Mouse (Mus musculus) liver, embryonic 14.5 days (tissue): ENCODE results near the gene Cds2. TPM values are rescaled to one million over a fixed set of nuclear protein-coding genes. Genes with fewer than 3 reads are reported as not detected.

Experiments used
- ATAC-seq: fragments of 200-750 bp; cut with Nextera tagmentation; 2 replicates; pipeline ENCODE4 v1.8.0; 2017; ENCODE audit warnings: moderate number of reproducible peaks, mild to moderate bottlenecking, moderate library complexity; ENCODE audit not compliant: insufficient read depth
- DNase-seq, 3 experiments: peaks; one replicate each; pipeline ENCODE4 v3.0.0-alpha.2; 2012 to 2013; ENCODE audit warnings: low read depth in 3 of 3, low spot score in 3 of 3
- H3K27ac ChIP-seq: fragments of 300-500 bp; sonication (generic); 2 replicates; pipeline ENCODE4 v1.5.1; 2014; ENCODE audit warnings: moderate library complexity, mild to moderate bottlenecking, control low read depth, inconsistent platforms
- H3K27me3 ChIP-seq: fragments of 300-500 bp; sonication (generic); 2 replicates; pipeline ENCODE4 v1.6.1; 2014; ENCODE audit warnings: mild to moderate bottlenecking, low read length, moderate library complexity; ENCODE audit not compliant: control insufficient read depth, insufficient read depth
- H3K36me3 ChIP-seq: fragments of 300-500 bp; sonication (generic); replicated peaks from 2 replicates; pipeline ENCODE4 v1.6.1; 2014; ENCODE audit warnings: low read depth; ENCODE audit not compliant: control insufficient read depth, insufficient read depth
- H3K4me1 ChIP-seq, 2 experiments: fragments of 200-500 bp in 1 of 2; fragments of 300-500 bp in 1 of 2; sonication (generic) in 1 of 2; replicated peaks; 2 replicates each; pipeline ENCODE4 v1.6.1; 2012 to 2014; ENCODE audit warnings: antibody characterized with exemption in 1 of 2, inconsistent platforms in 1 of 2, low read length in 1 of 2; ENCODE audit not compliant: control insufficient read depth in 2 of 2, insufficient read depth in 2 of 2
- H3K4me2 ChIP-seq: fragments of 300-500 bp; sonication (generic); 2 replicates; pipeline ENCODE4 v1.6.1; 2014; ENCODE audit warnings: low read depth, mild to moderate bottlenecking, control low read depth, moderate library complexity
- H3K4me3 ChIP-seq, 2 experiments: fragments of 200-500 bp in 1 of 2; fragments of 300-500 bp in 1 of 2; sonication (generic) in 1 of 2; 2 replicates each; pipeline ENCODE4 v1.5.1; 2012 to 2014; ENCODE audit warnings: low read depth in 2 of 2, low read length in 2 of 2, mild to moderate bottlenecking in 2 of 2, control low read depth in 1 of 2, inconsistent platforms in 1 of 2, moderate library complexity in 1 of 2; ENCODE audit not compliant: insufficient read depth in 1 of 2
- H3K9ac ChIP-seq: fragments of 300-500 bp; sonication (generic); replicated peaks from 2 replicates; pipeline ENCODE4 v1.6.1; 2014; ENCODE audit warnings: mild to moderate bottlenecking, control low read depth, moderate library complexity
- H3K9me3 ChIP-seq: fragments of 300-500 bp; sonication (generic); 2 replicates; pipeline ENCODE4 v1.6.1; 2016; ENCODE audit warnings: low read length, mixed read lengths; ENCODE audit not compliant: control insufficient read depth
- CTCF ChIP-seq: IDR thresholded peaks from 2 replicates; pipeline ENCODE4 v1.5.1; 2016; ENCODE audit warnings: antibody characterized with exemption, low read depth, control low read depth
- EP300 ChIP-seq: IDR thresholded peaks from 2 replicates; pipeline ENCODE4 v1.6.1; 2016; ENCODE audit warnings: antibody characterized with exemption, low read depth
- WGBS: fragments of 180-500 bp; shearing (Covaris S2); extraction: QIAGEN DNeasy Blood & Tissue Kit; methylation state at CpG from one replicate; pipeline ENCODE4 v1.1.7; 2014; ENCODE audit not compliant: insufficient replicate concordance; 5-methylcytosine and 5-hydroxymethylcytosine counted together
- polyA plus RNA-seq, 2 experiments: library from polyadenylated mRNA; depleted of rRNA in 1 of 2; stranded (reverse) in 1 of 2; unstranded in 1 of 2; fragments of >200 nt; fragmentation: Nextera tagmentation in 1 of 2; extraction: Ambion mirVana in 1 of 2; gene quantifications; 2 replicates each; pipeline versions ENCODE4 v1.2.1 to v1.2.3; 2012 to 2014

Cds2 gene
- polyA plus RNA-seq (2012; rRNA removed) (4.6 TPM in 2 replicates), polyA plus RNA-seq (2014; fragmentation: Nextera tagmentation; extraction: Ambion mirVana) (8.8 and 10.1 TPM in 2 replicates)

GRCm38 (mm10) chr2:132262879-132263398 is at the start of gene Cds2:
Gene Cds2, plus strand, starts transcription at chr2:132263148.
- Histone ChIP-seq H3K4me3 (peak within 1 kb of the TSS; percentile 75 to 86), H3K36me3 (no peaks in the 10 kb centered on the region), H3K4me1 (peaks cover 9 to 20% of the 10 kb centered on the region in 2 experiments; a peak in 3 of 4 replicates), H3K4me2 (peak within 1 kb of the TSS; percentile 93), H3K27me3 (no peaks in the 10 kb centered on the region), H3K9ac (peak within 1 kb of the TSS; percentile 91), H3K9me3 (no peaks in the 10 kb centered on the region), H3K27ac (peak within 1 kb of the TSS; percentile 76)
- under 1% methylated on average over 47 of the region's 49 CpGs for WGBS
- DNase-seq (peak; percentile 96 to 98 (median 97)), ATAC-seq (peak; percentile 97)
- TF ChIP-seq CTCF (peak; percentile 98), EP300 (no peak)

- H3K27me3 ChIP-seq, result no peaks in the 10 kb centered on the region
- H3K9ac ChIP-seq, result no peak overlapping the region
- H3K4me2 ChIP-seq, result no peak overlapping the region
- ATAC-seq (no peak), DNase-seq (no peak)
- H3K4me3 ChIP-seq, result no peak overlapping the region
- H3K36me3 ChIP-seq, result no peaks in the 10 kb centered on the region
- no peaks in the 10 kb centered on the region for H3K9me3 ChIP-seq
- H3K4me1 ChIP-seq, result no peaks in the 10 kb centered on the region
- H3K27ac ChIP-seq, result no peak overlapping the region
- whole genome bisulfite sequencing, result 57% methylated on average over 11 of the region's 11 CpGs
- TF ChIP-seq EP300, result no peak
Observed at GRCm38 (mm10) chr2:132221611-132222073, 41.3 kb upstream of the Cds2 start.

- Histone ChIP-seq H3K36me3 (no peaks in the 10 kb centered on the region), H3K27me3 (no peaks in the 10 kb centered on the region), H3K9me3 (no peaks in the 10 kb centered on the region), H3K4me3 (no peak overlapping the region), H3K9ac (no peak overlapping the region), H3K4me2 (no peak overlapping the region), H3K4me1 (no peaks in the 10 kb centered on the region), H3K27ac (no peak overlapping the region)
- no peak for ATAC-seq
- WGBS, result 51% methylated on average over 4 of the region's 4 CpGs
- no peak for DNase-seq
- no peak for TF ChIP-seq CTCF
- TF ChIP-seq EP300, result no peak
Observed at GRCm38 (mm10) chr2:132224359-132224758, 38.6 kb upstream of the Cds2 start.

- Histone ChIP-seq H3K9ac (no peak overlapping the region), H3K4me3 (no peak overlapping the region), H3K27me3 (no peaks in the 10 kb centered on the region), H3K9me3 (no peaks in the 10 kb centered on the region), H3K4me2 (no peak overlapping the region), H3K4me1 (no peaks in the 10 kb centered on the region; a peak in 1 of 4 replicates), H3K36me3 (no peaks in the 10 kb centered on the region), H3K27ac (no peak overlapping the region)
- 81% methylated on average over 3 of the region's 3 CpGs for WGBS
- no peak for ATAC-seq
- TF ChIP-seq CTCF (no peak), EP300 (no peak)
- DNase-seq, result no peak
Observed at GRCm38 (mm10) chr2:132232413-132232945, 30.5 kb upstream of the Cds2 start.

GRCm38 (mm10) chr2:132233985-132234765 is 28.8 kb upstream of the Cds2 start:
- ATAC-seq (no peak), DNase-seq (no peak)
- Histone ChIP-seq H3K27ac (no peak overlapping the region), H3K4me1 (no peaks in the 10 kb centered on the region; a peak in 1 of 4 replicates), H3K36me3 (no peaks in the 10 kb centered on the region), H3K4me2 (no peak overlapping the region), H3K27me3 (no peaks in the 10 kb centered on the region), H3K9ac (no peak overlapping the region), H3K4me3 (no peak overlapping the region), H3K9me3 (no peaks in the 10 kb centered on the region)
- WGBS, result 67% methylated on average over 16 of the region's 16 CpGs
- TF ChIP-seq EP300 (no peak), CTCF (no peak)
